Mouse (Mus musculus) cerebral cortex, adult 2 months (tissue): ENCODE results near the gene Grpel1.

Experiments
- WGBS: fragments of 180-500 bp; shearing (Covaris S2); methylation state at CpG from one replicate; pipeline ENCODE4 v1.1.7; 2018; 5-methylcytosine and 5-hydroxymethylcytosine counted together

Grpel1 gene

DNA sequence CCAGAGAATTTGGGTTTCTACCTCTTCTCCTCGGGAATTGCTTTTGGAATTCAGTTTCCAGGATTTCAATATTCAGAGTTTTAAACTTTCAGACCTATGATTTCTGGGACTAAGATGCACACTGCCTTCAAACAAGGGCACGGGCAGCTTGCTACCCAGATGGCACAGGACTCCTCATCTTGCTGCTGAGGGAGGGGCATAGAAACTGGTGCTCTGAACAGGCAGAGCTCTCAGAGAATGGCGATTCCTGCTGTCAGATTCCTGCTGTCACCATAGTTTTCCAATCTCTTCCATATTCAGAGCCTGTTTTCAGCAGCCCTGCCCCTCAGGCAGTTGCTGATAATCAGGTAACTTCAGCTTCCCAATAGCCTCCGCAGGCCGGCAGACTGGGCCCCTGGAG is 50.8 kb downstream of the Grpel1 start:
- WGBS: 56% methylated on average over 5 of the region's 5 CpGs

DNA sequence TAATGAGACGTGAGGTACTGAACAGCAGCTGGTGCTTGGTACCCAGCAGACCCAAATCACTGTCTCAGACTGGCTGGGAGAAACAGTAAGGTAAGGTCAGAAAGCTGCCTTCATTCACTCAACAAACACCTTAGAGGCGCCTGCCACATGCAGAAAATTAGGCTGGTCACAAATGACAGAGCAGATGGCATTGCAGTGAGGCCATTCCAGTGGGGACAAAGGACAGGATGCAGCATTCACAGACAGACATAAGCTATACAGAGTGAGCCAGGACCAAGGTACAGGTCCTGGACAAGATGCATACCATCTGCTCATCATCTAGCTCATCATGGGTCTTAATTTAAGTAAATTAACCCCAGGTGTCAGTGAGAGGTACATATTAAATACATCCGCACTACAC is 52.8 kb downstream of the Grpel1 start:
- 81% methylated on average over 3 of the region's 3 CpGs for WGBS

DNA sequence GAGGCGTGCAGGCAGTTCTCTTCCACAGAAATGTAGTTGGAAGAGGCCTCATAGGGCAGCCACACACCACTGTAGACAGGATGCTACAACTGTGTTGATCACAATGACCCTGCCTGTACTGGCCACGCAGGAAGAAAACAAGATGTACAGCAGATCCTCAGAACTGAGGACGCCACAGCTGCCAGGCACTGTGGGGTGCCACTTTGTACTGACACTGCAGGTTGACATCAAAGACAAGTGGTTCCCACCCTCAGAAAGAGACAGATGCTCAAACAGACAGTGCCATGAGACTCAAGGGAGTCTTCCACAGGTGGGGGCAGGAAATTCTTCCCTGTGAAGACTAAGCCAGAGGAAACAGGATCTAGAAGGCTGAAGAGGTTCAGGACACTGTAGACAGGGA is 55.0 kb downstream of the Grpel1 start:
- WGBS: 67% methylated on average over 3 of the region's 3 CpGs

GRCm38 (mm10) chr5:36522782-36523181 is 58.0 kb downstream of the Grpel1 start:
- WGBS: 26% methylated on average over 2 of the region's 2 CpGs

DNA sequence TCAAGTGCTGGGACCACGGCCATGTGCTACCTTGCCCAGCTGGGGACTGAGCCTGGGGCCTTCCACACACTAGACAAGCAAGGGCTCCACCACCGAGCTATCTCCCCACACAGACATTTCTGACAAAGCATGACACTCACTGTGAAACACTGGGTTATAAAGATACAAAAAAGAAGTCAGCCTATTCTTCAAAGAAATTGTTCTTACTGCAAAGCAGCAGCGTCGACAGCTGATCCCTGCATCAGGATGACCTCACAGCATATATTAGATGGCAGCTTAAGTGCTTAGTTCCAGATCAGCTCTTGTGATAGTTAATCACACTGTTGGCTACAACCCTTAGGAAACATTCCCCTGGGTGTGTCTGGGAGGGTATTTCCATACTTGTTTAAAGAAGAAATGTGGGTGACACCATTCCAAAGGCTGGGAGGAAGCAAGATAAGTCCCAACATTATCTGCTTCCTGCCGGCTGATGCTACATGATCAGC is 58.5 kb downstream of the Grpel1 start:
- 72% methylated on average over 5 of the region's 5 CpGs for WGBS
